Mouse (Mus musculus): ENCODE results near the gene Eif3i. TPM values are rescaled to one million over a fixed set of nuclear protein-coding genes. Genes with fewer than 3 reads are reported as not detected.
"Not testable (repeated sequence)": the region's sequence is repeated elsewhere in the genome, so short reads cannot be mapped to it uniquely, and the experiment has no call there.

Gene Eif3i
- polyA plus RNA-seq, 1 experiment from 2014 or later = 325 TPM

- peak; percentile 67 for DNase-seq (ENCODE audit: low spot score)
Measured at GRCm38 (mm10) chr4:129576863-129577491, 23.5 kb downstream of the Eif3i start.

GRCm38 (mm10) chr4:129575171-129575844 lies 25.1 kb downstream of the Eif3i start:
- DNase-seq (ENCODE audit: low spot score) = peak; percentile 95

- peak; percentile 90 for DNase-seq (ENCODE audit: low spot score)
Measured at GRCm38 (mm10) chr4:129573430-129573829, 27.0 kb downstream of the Eif3i start, which contains the start of gene Lck. Gene Lck (minus strand): TSS chr4:129573641.

GRCm38 (mm10) chr4:129573093-129573370 lies 27.4 kb downstream of the Eif3i start:
- DNase-seq (ENCODE audit: low spot score) = no peak

GRCm38 (mm10) chr4:129572236-129573092 lies 28.0 kb downstream of the Eif3i start:
- no peak for DNase-seq (ENCODE audit: low spot score)

GRCm38 (mm10) chr4:129571551-129572084 lies 28.8 kb downstream of the Eif3i start:
- peak; percentile 33 for DNase-seq (ENCODE audit: low spot score)

GRCm38 (mm10) chr4:129570028-129570427 lies 30.4 kb downstream of the Eif3i start:
- DNase-seq (ENCODE audit: low spot score) = no peak

- no peak for DNase-seq (ENCODE audit: low spot score)
Measured at GRCm38 (mm10) chr4:129568366-129568765, 32.1 kb downstream of the Eif3i start.

GRCm38 (mm10) chr4:129565139-129565538 lies 35.3 kb downstream of the Eif3i start:
- DNase-seq (ENCODE audit: low spot score) = no peak

- DNase-seq (ENCODE audit: low spot score) = no peak
Measured at GRCm38 (mm10) chr4:129563718-129564117, 36.7 kb downstream of the Eif3i start.

GRCm38 (mm10) chr4:129561184-129561583 lies 39.3 kb downstream of the Eif3i start:
- no peak for DNase-seq (ENCODE audit: low spot score)

- peak; percentile 96 for DNase-seq (ENCODE audit: low spot score)
Measured at GRCm38 (mm10) chr4:129558321-129558955, 42.0 kb downstream of the Eif3i start.

- DNase-seq (ENCODE audit: low spot score) = peak; percentile 33
Measured at GRCm38 (mm10) chr4:129557256-129557808, 43.1 kb downstream of the Eif3i start.

GRCm38 (mm10) chr4:129556532-129557223 lies 43.8 kb downstream of the Eif3i start:
- peak; percentile 89 for DNase-seq (ENCODE audit: low spot score)

- no peak for DNase-seq (ENCODE audit: low spot score)
Measured at GRCm38 (mm10) chr4:129555862-129556531, 44.5 kb downstream of the Eif3i start.

- peak; percentile 41 for DNase-seq (ENCODE audit: low spot score)
Measured at GRCm38 (mm10) chr4:129555421-129555861, 45.0 kb downstream of the Eif3i start.

GRCm38 (mm10) chr4:129554512-129554911 lies 45.9 kb downstream of the Eif3i start:
- DNase-seq (ENCODE audit: low spot score) = not testable (repeated sequence)

GRCm38 (mm10) chr4:129550295-129550694 lies 50.2 kb downstream of the Eif3i start:
- DNase-seq (ENCODE audit: low spot score) = no peak

- DNase-seq (ENCODE audit: low spot score) = peak; percentile 68
Measured at GRCm38 (mm10) chr4:129549306-129549705, 51.1 kb downstream of the Eif3i start.

GRCm38 (mm10) chr4:129547631-129548030 lies 52.8 kb downstream of the Eif3i start:
- not testable (repeated sequence) for DNase-seq (ENCODE audit: low spot score)

Measured in thymus, postnatal 0 days (tissue).